Mouse (Mus musculus): ENCODE data around the gene Zfp872.

GRCm38 (mm10) chr9:22167751-22168150, 20.1 kb upstream of the Zfp872 start:
- TF ChIP-seq POLR2A (IDR thresholded peaks at IDR 0.05; ENCODE audit: borderline replicate concordance, extremely low read depth, insufficient read depth, insufficient read length, poor library complexity, severe bottlenecking) (no peak), CTCF (IDR thresholded peaks at IDR 0.05; ENCODE audit: borderline replicate concordance, extremely low read depth, insufficient read depth, insufficient read length) (no peak)

All from brain, embryonic 14.5 days (tissue).